In the genomic region with DNA sequence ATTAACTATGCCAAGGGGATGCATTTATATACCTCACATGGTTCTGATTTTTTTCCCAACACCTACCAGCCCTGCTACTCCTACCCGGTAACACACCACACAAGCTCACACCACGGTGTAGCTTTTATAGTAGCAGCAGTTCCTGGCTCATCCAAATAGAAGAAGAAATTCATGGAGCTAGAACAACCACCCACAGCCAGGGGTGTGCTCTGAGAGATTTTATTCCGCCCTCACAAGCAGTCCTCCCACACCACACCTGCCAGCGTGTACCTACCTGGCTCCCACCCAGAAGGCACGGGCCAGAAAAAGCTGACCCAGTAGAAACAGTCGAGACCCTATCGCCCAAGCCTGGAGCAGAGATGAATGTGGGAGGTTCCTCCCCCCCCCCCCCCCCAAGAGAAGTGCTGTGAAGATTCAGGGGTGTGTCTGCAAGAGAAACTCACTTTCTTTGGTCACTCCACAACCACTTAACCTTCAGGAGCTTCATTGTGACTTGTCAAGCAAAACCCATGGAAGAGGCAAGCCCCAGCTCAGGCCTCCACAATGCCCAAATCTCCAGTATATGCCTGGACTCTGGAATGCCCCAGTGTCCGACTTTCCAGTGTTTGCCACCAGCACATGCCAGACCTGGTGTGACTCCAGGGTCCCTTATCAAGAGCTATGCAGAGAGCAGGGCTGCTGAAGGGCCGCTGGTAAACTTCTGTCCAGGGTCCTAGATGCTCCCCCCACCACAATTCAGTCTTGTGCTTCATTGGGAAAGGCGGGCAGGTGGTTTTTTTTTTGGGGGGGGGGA, we compare ENCODE assay signal across 8 mouse cellular contexts. TPM values are rescaled to one million over a fixed set of nuclear protein-coding genes. Genes with fewer than 3 reads are reported as not detected.
DNase-seq lines count a peak whose midpoint lies in the region; ATAC-seq lines count a peak whose summit lies in the region.

No protein-coding gene starts in this region.

- 36% methylated on average over 10 of the region's 10 CpGs for WGBS in heart, embryonic 11.5 days (ENCODE audit: insufficient replicate concordance)
- 32% methylated on average over 10 of the region's 10 CpGs for WGBS in heart, embryonic 14.5 days
- 41% methylated on average over 10 of the region's 10 CpGs for WGBS in limb, embryonic 10.5 days
- 42% methylated on average over 10 of the region's 10 CpGs for WGBS in stomach, embryonic 15.5 days

- H3K4me3 ChIP-seq in heart, embryonic 11.5 days (ENCODE audit: low read depth, low read length) = peak overlapping the region; percentile 67
- peak overlapping the region; percentile 63 to 68 for H3K4me3 ChIP-seq in heart, embryonic 14.5 days (ENCODE audit: control insufficient read depth in 1 of 2, insufficient read depth in 1 of 2, low read depth in 1 of 2, low read length in 2 of 2)
- peak overlapping the region; percentile 78 for H3K4me3 ChIP-seq in limb, embryonic 10.5 days
- H3K4me3 ChIP-seq in stomach, embryonic 15.5 days (replicated peaks) = peak overlapping the region; percentile 61

- H3K9ac ChIP-seq in heart, embryonic 11.5 days (ENCODE audit: low read depth, low read length) = no peak overlapping the region
- H3K9ac ChIP-seq in heart, embryonic 14.5 days (ENCODE audit: low read length) = peak overlapping the region; percentile 75
- H3K9ac ChIP-seq in stomach, embryonic 15.5 days = no peak overlapping the region

- no peaks in the 10 kb centered on the region for H3K9me3 ChIP-seq in heart, embryonic 11.5 days (replicated peaks; ENCODE audit: control insufficient read depth, low read length)
- no peaks in the 10 kb centered on the region for H3K9me3 ChIP-seq in heart, embryonic 14.5 days (ENCODE audit: control insufficient read depth, low read length)
- H3K9me3 ChIP-seq in limb, embryonic 10.5 days (replicated peaks) = no peaks in the 10 kb centered on the region
- H3K9me3 ChIP-seq in stomach, embryonic 15.5 days = no peaks in the 10 kb centered on the region

- H3K27me3 ChIP-seq in heart, embryonic 11.5 days (ENCODE audit: control insufficient read depth, insufficient read depth, low read length) = peaks cover 12% of the 10 kb centered on the region
- H3K27me3 ChIP-seq in heart, embryonic 14.5 days (ENCODE audit: control insufficient read depth, insufficient read depth, low read length) = 0 out of 2 replicates have a peak, but pooled peaks cover 6% of the 10 kb centered on the region
- peaks cover 69% of the 10 kb centered on the region for H3K27me3 ChIP-seq in limb, embryonic 10.5 days (ENCODE audit: low read depth, poor library complexity, severe bottlenecking)
- peaks cover 13% of the 10 kb centered on the region; the same call in 1 of the 2 replicates for H3K27me3 ChIP-seq in stomach, embryonic 15.5 days (replicated peaks)

- DNase-seq in heart, adult 9 months (ENCODE audit: low spot score in 2 of 2) = no peak
- peak; percentile 15 to 16 for DNase-seq in cerebellum, postnatal 25 days
- DNase-seq in limb, embryonic 10.5 days (ENCODE audit: low spot score) = peak; percentile 33
- no peak for DNase-seq in gastrocnemius, postnatal 14 days
- DNase-seq in thymus, postnatal 10 days (ENCODE audit: low spot score in 2 of 2) = no peak

- no peak overlapping the region for H3K27ac ChIP-seq in heart, embryonic 11.5 days (ENCODE audit: low read depth, low read length)
- peak overlapping the region in 1 of 2 experiments; percentile 73; a peak in 1 of 4 replicates for H3K27ac ChIP-seq in heart, embryonic 14.5 days (replicated peaks in 1 of 2; ENCODE audit: control insufficient read depth in 1 of 2, insufficient read depth in 1 of 2, low read depth in 2 of 2, low read length in 2 of 2)
- H3K27ac ChIP-seq in limb, embryonic 10.5 days = no peak overlapping the region
- no peak overlapping the region for H3K27ac ChIP-seq in stomach, embryonic 15.5 days

- H3K4me1 ChIP-seq in heart, embryonic 11.5 days (ENCODE audit: control insufficient read depth, insufficient read depth, low read length) = peaks cover 7% of the 10 kb centered on the region; the same call in 1 of the 2 replicates
- peaks cover 15 to 39% of the 10 kb centered on the region in 2 experiments for H3K4me1 ChIP-seq in heart, embryonic 14.5 days (ENCODE audit: control insufficient read depth in 2 of 2, insufficient read depth in 2 of 2, low read length in 2 of 2)
- H3K4me1 ChIP-seq in limb, embryonic 10.5 days = peaks cover 30% of the 10 kb centered on the region
- peaks cover 9% of the 10 kb centered on the region for H3K4me1 ChIP-seq in stomach, embryonic 15.5 days

- ATAC-seq in heart, embryonic 11.5 days (replicated peaks; ENCODE audit: insufficient number of reproducible peaks, low FRiP score, low TSS enrichment) = no peak
- no peak for ATAC-seq in heart, embryonic 14.5 days (ENCODE audit: insufficient number of reproducible peaks, insufficient read depth, low FRiP score, low read depth)
- ATAC-seq in stomach, embryonic 15.5 days (ENCODE audit: insufficient read depth, low FRiP score, low read depth) = no peak

- H3K4me2 ChIP-seq in heart, embryonic 11.5 days = peak overlapping the region; percentile 84
- H3K4me2 ChIP-seq in heart, embryonic 14.5 days (ENCODE audit: low read length) = peak overlapping the region; percentile 82
- H3K4me2 ChIP-seq in stomach, embryonic 15.5 days = peak overlapping the region; percentile 91

- intact Hi-C loops in gastrocnemius, postnatal 14 days (cut with DNase I; ENCODE audit: low total_unique reads) = loop anchor here (5.0 kb wide), 1 partner anchor 146 kb away; no protein-coding TSS in a partner anchor

- no peaks in the 10 kb centered on the region for H3K36me3 ChIP-seq in heart, embryonic 11.5 days (ENCODE audit: control insufficient read depth, insufficient read depth, low read length)
- peaks cover 7% of the 10 kb centered on the region for H3K36me3 ChIP-seq in heart, embryonic 14.5 days (ENCODE audit: control insufficient read depth, insufficient read depth, low read length)
- H3K36me3 ChIP-seq in limb, embryonic 10.5 days = no peaks in the 10 kb centered on the region
- H3K36me3 ChIP-seq in stomach, embryonic 15.5 days = no peaks in the 10 kb centered on the region

RNA-seq across cellular contexts. Expression of a gene that starts 1.2 kb away (rescaled TPM):
- polyA plus RNA-seq in heart, embryonic 11.5 days (2014; fragmentation: Nextera tagmentation; extraction: Ambion mirVana) = 9.7 and 12.5 TPM in 2 replicates
- polyA plus RNA-seq in heart, embryonic 14.5 days (2014; fragmentation: Nextera tagmentation; extraction: Ambion mirVana) = 16.8 and 18.7 TPM in 2 replicates
- polyA plus RNA-seq in limb, embryonic 10.5 days (2016; fragmentation: Nextera tagmentation; extraction: Ambion mirVana) = 5.7 and 16.0 TPM in 2 replicates
- polyA plus RNA-seq in stomach, embryonic 15.5 days (2015; fragmentation: Nextera tagmentation; extraction: Ambion mirVana) = 26.9 and 28.3 TPM in 2 replicates
- 10 to 100 TPM; 31.5 to 34.4 TPM for total RNA-seq in gastrocnemius, postnatal 14 days (2021)

Comparison
In these comparisons a context has a peak if more than half of its experiments do, and no peak if none do; other contexts are left out.
1. DNase-seq: peak in cerebellum, postnatal 25 days (2 of 2) and limb, embryonic 10.5 days (single experiment); none in heart, adult 9 months (0 of 2), gastrocnemius, postnatal 14 days (single experiment) and thymus, postnatal 10 days (0 of 2).
2. Peak in every context shown above with its lines, with median percentiles within 50 percentile points of each other: H3K4me2 ChIP-seq and H3K4me3 ChIP-seq.